Mouse (Mus musculus) adrenal gland, postnatal 4 days (tissue): ENCODE data around the gene Pfn1. TPM values are rescaled to one million over a fixed set of nuclear protein-coding genes. Genes with fewer than 3 reads are reported as not detected.
A peak's percentile ranks its signal among the peaks of the same experiment; 100 is the strongest.

Source experiments
- DNase-seq, 2 experiments: peaks; one replicate each; pipeline ENCODE4 v3.0.0; 2021 to 2022; ENCODE audit warnings: low spot score in 2 of 2, mixed read lengths in 2 of 2
- total RNA-seq, 2 experiments: library from RNA; stranded (reverse); gene quantifications; 2 replicates each; pipeline ENCODE4 v1.2.3; 2021

The Pfn1 gene
- total RNA-seq, 2 experiments from 2014 or later: 804 to 830 TPM

DNA sequence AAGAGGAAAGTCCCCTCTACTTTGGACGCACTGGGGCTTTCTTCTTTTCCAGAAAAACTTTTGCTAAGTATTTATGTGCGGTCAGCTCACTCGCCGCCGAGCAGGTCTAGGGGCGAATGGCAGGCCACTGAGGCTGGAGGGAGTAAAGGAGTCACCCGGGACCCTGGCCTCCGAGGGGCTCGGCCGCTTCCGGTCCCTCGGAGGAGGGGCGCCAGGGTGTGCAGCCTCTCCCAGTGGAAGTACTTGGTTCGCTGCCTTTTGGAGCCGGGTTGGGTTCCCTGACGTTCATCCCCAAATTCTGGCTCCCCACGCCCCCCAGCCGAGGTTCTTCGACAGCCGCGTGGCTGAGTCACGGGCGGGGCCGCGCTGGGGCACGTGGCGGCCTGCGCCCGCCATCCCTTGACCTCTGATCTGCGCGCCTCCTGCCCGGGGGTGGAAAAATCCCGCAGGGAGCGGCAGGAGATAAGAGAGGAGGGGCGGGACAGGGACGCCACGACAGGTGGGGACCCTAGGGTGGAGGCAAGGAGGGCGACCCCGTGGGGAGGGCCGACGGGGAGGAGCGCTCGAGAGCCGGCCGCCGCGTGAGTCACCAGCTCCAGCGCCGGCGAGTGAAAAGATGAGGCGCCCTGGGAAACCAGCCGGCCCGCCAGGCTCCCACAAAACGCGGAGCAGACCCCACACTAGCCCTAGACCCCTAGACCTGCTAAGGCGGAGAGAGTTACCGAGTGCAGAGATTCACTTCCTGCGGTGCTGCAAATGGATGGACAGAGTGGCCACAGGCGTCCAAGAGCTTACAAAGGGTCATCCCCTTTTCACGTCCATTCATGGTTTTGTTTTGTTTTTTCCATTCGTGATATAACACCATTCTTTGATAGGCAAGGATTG lies 1.4 kb upstream of the Pfn1 start:
- peak in 1 of 2 experiments; percentile 50 for DNase-seq

DNA sequence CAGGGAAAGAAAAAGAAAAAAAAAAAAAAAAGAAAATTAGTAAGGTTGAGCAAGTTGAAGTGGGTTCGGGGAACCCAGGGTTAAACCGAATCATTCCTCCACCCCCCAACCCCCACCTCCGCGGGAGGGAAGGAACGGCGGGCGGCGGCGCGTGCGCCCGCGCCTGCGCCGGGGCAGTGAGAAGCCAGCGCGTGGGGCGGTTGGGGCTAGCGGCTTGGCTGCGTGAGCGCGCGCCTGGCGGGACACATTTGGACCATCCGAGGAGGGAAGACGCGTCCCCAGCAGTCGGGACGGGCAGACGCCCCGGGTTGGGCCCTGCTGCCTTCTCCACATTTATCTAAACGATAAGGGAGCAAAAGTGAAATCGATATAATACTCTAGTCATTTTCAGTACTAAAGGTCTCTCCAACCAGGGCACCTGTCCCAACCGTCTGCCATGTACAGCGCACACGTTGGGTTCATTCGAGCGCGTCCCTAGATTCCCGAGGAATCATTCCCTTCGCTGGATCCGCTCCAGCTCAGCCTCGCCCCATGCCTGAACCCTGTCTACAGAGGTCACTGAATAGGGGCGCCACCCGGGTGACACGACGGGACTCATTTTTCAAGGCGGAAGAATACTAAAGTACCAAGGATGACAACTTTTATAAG lies 603 bp upstream of the Pfn1 start:
- peak; percentile 68 to 78 for DNase-seq

DNA sequence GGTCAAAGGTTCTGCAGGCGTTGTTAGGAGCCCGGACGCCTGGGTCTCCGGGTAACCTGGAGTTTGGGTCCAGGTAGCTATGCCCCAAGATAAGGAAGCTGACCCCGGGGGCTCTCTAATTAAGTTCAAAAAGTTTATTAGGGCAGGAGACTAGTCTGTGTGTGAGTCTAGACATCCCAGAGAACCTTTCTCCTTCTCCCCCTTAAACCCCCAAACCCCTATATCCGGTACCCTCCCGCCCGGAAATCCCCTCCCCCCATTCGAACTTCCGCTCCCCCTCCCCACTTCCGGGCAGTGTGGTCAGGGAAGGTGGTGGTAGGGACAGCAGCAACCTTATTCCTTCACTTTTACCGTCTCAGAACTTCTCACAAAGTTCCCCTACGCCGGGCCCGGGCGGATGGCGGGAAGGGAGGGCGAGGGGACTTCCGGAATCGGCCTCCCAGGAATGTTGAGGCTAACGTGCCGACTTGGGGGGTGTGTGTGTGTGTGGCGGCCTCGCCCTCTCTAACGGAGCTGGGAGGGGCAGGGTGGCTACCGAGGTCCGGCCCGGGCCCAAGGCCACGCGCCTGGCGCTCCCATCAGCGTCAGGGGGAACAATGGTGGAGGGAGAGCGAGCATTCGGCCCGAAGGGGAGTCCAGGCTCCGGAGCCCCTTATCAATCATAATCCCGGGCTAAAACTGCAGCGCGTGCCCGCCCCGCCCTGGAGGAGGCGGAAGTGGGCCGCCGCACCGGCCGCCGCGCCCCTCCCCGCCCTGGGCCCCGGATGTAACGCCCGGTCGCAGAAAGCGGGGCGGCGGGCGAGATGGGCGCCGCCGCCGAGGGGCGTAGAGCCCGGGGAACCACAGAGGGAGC lies 873 bp downstream of the Pfn1 start:
- DNase-seq: peak in 1 of 2 experiments; percentile 58

DNA sequence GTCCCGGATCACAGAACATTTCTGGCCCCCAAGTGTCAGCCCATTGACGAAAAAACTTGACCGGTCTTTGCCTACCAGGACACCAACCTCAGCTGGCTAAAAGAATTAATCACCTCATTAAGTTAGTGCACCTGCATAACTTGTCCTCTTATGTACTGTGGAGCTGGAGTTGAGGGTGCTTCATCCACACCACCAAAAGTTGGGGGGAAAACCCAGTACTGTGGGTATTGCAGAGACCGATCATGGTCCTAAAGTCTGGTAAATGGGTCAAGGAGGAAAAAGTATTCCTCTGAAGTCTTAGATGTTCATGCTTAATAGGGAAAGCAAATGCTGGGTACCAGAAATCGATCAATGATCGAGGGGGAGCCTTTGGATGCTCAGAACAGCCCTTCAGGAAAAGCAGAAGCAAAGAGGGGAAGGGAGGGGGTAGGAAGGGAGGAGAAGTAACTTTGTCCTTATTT lies 1.5 kb downstream of the Pfn1 start:
- no peak for DNase-seq

DNA sequence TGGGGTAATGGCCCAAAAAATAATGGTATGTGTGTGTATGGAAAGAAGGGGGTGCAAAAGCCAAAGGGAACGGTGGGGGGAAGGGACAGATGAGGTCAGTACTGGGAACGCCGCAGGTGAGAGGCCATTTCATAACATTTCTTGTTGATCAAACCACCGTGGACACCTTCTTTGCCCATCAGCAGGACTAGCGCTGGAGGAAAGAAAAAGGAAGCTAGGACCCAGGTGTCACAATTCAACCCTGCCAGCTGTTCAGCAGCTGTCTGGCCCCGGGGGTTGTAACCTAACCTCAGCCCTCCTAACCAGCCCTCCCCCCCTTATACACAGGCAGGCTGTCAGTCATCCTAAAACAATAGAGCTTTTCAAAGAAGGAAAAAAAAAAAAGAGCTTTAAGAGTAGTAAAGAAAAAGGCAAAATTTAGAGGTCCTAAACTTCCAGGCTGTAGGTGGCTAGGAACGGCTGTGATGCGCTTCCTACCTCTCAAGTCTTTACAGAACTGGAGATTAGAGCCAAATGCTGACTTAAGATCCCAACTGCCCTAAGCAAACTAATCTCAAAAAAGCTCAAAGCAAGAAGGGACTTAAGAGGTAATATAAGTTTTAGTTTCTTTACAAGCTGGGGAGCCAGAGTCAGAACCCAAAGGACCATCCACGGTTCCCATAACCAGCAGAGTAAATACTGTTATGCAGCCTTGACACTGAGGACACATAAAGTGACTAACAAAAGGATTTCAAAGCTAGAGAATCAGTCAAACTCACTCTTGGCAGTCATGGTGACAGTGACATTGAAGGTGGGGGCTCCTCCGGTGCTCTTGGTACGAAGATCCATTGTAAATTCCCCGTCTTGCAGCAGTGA lies 2.2 kb downstream of the Pfn1 start:
- DNase-seq: no peak

DNA sequence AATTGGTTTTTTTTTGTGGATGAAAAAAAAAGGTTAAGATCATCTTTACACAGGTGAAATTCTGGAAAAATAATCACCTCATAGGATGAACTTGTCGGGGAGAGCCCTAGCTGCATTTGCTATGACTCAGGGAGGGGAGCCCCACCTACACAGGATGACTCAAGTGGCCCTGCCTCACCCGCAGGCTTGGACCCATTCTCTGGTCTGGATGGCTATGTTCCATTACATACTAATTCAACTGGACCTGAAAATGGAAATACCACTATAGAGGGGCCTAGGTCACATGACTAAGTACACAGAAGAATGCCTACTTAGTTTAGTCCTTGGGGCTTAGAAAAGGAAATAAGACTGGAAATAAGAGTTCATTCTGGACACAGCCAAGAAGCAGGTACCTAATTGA lies 3.1 kb downstream of the Pfn1 start:
- no peak for DNase-seq

DNA sequence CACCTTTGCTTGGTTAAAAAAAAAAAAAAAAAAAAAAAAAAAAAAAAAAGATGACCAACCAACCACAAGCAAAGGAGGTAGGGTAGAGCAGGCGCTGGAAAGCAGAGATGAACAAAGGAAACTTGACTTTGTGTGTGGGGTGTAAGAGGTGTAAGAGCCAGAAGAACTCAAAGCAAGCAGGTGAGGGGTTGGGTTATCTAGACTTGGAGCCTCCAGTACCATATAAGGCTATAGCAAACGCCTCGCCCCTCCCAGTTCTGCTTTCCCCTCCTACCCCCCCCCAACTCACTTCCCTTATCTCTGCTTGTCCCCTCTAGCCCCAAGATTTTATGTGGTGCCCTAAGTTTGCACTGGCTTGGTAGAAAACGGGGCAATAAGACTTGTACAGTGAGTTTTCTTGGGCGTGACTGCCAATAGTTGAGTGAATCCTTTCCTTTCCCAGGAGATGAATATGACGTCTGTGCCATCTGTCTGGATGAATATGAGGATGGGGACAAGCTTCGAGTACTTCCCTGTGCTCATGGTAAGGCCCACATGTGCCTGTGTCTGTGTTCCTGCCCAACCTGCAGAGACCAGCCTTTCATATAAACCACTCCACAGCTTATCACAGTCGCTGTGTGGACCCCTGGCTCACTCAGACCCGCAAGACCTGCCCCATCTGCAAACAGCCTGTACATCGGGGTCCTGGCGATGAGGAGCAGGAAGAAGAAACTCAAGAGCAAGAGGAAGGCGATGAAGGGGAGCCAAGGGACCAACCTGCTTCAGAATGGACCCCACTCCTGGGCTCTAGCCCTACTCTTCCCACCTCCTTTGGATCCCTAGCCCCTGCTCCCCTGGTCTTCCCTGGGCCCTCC lies 3.9 kb downstream of the Pfn1 start:
- peak in 1 of 2 experiments; percentile 2 for DNase-seq

DNA sequence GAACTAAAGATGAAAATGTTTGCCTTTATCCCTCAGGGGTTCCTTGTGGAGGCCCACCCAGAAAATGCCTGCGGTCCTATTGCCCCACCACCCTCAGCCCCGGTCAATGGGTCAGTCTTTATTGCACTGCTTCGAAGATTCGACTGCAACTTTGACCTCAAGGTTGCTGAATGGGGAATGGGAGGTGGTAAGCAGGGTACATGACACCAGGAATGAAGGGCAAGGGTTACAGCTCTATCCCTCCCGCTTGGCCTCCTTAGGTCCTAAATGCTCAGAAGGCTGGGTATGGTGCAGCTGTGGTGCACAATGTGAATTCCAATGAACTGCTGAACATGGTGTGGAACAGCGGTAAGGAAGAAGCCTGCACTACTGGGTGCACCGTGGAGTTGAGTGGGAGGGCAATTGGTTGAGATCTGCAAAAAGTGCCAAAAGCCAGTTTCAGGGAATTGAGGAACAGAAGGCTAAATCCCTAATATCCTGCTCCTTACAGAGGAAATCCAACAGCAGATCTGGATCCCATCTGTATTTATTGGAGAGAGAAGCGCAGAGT lies 5.2 kb downstream of the Pfn1 start:
- DNase-seq: no peak

DNA sequence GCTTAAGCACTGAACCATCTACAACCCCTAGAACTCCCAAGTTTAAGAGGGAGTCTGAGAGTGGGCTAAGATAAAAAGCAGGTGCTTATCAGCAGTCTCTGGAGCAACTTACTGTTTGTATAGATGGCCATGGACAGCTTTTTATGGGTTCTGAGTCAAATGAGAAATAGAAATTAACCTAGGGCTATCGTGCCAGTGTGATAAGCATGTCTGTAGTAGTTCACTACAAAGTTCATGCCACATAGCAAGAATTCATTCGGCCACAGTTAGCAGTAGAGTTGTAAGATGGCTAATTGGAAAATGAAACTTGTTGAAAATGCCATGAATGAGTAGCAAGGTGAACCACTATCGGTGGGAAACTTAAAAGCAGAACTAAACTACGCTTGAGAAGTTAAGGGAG lies 5.9 kb downstream of the Pfn1 start:
- DNase-seq: no peak

DNA sequence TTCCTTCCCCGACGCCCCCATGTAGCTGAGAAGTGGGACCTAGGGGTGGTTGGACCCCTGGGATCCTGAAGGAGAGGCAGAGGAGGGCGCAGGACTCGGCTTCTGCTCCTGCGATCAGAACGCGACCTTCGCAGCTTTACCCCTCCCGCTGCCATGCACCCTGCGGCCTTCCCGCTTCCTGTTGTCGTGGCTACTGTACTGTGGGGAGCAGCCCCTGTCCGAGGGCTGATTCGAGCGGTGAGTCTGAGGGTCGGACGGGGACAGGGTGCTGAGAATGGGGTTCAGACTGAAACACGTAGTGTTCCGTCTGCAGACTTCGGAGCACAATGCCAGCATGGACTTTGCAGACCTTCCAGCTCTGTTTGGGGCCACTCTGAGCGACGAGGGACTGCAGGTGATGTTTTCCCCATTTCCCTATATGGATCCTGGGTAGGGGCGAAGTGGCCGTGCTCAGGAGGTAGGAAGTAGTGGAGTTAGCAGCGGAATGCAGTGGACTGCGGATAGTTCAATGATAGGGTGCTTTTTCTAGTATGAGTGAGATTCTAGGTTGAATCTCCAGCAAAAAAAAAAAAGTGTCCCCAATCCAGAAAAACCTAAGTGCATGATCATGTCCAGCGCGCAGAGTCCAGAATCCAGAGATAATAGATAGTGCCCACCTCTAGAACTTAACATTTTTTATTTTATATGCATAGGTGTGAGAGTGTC lies 6.6 kb downstream of the Pfn1 start:
- DNase-seq: no peak

DNA sequence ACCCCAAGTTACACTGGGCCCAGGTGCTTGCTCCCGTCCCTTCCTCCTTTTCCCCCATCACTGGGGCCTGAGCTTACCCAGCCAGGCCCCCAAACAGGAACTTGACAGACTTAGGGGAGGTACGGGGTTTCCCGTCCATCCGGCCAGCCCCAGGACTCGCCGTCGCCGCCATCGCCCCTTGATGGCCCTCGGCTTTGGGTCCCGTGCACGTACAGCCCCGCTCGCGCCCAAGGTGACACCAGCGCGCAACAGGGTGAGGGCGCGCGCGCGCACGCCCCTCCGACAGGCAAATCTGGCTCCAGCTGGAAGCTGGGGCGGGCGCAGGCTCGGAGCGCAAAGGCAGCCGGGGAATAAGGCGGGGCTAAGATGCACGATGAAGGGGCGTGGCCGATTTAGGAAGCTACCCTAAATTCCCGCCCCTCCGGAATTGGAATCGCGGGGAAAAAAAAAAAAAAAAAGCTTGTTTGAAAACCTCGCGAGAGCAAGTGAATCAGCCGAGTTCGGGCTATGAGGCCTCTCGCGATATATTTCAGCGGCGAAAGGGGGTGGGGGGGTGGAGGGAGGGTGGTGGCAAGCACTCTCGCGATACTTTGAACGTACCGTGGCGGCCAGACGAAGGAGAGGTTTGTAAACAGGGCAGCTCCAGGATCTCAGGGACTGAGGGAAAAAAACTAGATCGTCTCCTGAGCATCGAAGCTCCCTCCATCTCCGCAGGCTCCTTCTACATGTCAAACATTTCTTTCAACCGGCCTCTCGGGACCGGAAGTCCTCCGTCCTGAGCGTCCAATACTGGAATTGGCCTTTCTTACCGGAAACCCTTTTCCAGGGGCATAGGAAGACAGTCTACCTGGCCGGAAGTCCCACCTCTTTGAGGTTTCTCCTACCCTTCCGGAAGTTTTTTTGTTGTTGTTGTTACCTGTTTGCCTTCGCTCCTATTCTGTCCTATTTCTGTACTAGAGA lies 7.5 kb downstream of the Pfn1 start, which contains the start of the genes Rnf167 and Slc25a11:
TSS of gene Rnf167 (plus strand) at position 545 of the 960 bp plus-strand sequence.
TSS of gene Slc25a11 (minus strand) at position 789 of the 960 bp plus-strand sequence.
- peak; percentile 78 to 90 for DNase-seq

DNA sequence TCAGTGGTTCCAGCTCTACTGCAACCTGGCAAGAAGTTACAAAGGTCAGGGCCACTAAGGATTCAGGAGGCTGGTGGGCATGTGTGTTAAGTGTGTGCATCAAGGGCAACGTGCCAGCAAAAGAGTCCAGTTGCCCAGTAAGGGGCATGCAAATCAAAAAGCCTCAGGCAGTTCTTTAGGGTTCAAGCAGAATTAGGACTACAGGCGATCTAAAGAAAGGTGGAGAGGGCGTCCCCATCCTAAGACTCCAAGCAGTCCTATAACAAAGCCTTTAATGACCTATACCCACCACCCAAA lies 8.2 kb downstream of the Pfn1 start:
- no peak for DNase-seq

DNA sequence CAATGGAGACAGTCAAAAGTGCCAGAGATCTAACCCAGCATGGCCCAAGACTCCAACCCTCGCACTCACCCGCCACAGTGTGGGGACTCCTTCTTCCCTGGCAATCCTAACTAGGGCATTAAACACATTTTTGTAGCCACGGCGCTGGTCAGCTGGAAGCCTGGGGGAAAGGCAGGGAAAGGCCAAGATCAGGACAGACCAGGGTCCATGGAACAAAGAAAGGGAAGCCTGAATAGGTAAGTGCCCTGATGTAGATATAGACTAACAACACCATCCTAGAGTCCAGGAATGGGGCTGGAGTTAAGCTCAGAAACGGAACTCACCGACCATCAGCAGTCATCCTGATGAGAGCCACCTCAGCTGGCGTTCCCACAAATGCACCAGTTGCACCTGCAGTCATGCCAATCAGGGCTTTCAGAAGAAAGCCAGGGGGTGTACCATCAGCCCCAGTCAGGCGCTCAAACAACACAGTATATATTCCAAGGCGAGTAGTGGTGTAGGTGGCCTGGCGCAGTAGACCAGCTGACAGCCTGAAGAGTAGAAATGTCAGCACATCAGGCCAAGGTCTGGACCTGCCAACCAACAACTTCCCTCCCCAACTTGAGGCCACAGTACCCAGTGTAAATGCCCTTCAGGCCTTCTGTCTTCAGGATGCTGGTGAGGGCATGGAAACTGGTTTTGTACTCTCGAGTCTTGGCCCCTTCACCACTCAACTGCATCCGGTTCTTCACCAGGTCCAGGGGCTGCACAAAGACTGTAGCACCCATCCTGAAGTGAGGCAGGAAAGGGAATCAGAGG lies 8.8 kb downstream of the Pfn1 start:
- DNase-seq: no peak

DNA sequence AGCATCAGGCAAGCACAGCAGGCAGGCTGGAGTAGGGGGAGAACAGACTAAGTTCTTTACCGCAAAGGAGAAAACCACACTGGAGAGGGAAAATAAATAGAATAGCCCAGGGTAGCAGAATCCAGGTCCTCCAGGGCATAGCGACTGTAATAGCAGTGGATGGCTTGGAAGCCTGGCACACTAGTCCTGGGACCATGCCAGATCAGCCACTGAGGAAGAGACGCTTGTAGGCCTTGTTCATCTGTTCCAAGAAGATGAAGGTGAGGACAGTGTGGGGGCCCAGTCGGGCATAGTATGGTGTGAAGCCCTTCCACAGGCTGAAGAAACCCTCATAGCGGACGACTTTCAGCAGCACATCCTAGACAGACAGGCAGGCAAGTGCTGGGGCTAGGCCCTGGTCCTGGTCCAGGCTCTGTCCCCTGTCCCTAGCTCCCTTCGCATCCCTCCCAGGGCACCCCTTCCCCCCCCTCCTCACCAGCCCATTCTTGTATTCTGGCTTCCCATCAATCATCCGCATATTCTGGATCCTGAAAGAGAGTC lies 9.8 kb downstream of the Pfn1 start:
- no peak for DNase-seq

DNA sequence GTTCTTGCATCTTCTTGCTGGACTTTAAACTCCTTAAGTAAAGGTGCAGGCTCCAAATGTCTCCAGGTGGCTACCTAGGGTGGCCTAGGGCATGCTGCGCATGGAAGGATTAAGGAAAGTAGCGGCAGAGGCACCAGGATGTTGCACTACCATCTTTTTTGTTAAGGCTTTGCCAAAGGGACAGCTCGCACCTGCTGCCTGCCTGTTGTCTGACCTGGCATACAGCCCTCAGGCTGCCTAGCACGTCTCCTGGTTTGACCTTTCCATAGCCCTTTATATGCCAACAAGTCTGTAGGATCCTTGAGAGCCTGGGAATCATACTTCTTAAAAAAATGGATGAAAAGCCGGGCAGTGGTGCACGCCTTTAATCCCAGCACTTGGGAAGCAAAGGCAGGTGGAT lies 11.4 kb downstream of the Pfn1 start:
- no peak for DNase-seq

DNA sequence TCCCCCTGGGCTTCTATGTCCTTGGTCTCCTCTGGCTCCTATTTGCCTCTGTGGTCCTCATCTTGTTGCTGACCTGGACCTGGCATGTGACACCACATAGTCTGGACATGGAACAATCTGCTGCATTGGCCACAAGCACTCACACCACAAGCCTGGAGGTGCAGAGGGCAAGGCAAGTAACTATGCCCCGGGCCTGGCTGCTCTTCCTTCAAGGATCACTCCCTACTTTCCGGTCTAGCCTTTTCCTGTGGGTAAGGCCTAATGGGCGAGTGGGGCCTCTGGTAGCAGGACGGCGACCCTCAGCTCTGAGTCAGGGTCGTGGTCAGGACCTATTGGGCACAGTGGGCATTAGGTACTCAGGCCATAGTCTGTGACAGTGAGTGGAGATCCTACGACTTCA lies 13.2 kb downstream of the Pfn1 start:
- no peak for DNase-seq
